Mouse (Mus musculus) sigmoid colon, adult 10 weeks (tissue): ENCODE results near the gene Srek1ip1. TPM values are rescaled to one million over a fixed set of nuclear protein-coding genes. Genes with fewer than 3 reads are reported as not detected.

ENCODE experiments used
- polyA plus RNA-seq: library from polyadenylated mRNA; stranded (reverse); fragments of 350-450 nt; fragmentation: Illumina TruSeq; extraction: RNeasy Lipid Tissue Mini Kit (QIAGEN cat#74804); gene quantifications from one replicate; pipeline ENCODE4 v1.2.3, GENCODE M21; 2014; ENCODE audit warnings: low read depth, low replicate concordance

Srek1ip1 gene
- 92.4 TPM for polyA plus RNA-seq

GRCm38 (mm10) chr13:104792184-104792583, at the start of gene Srek1ip1:
TSS of gene Srek1ip1 (plus strand) at chr13:104792484.

GRCm38 (mm10) chr13:104816635-104817571, 24.6 kb downstream of the Srek1ip1 start, which contains the start of gene Cwc27:
TSS of gene Cwc27 (minus strand) at chr13:104817142.

GRCm38 (mm10) chr13:104863127-104863979, 71.1 kb downstream of the Srek1ip1 start, which contains the start of gene Shisal2b:
TSS of gene Shisal2b (minus strand) at chr13:104863893.

Other genes starting within 250 kb of the Srek1ip1 start
- gene Cwc27, start 24.7 kb downstream of the Srek1ip1 start, polyA plus RNA-seq, result 23.9 TPM
- gene Shisal2b, start 71.4 kb downstream of the Srek1ip1 start, polyA plus RNA-seq, result not detected